Mouse (Mus musculus): ENCODE measurements around the gene Kcne4.

GRCm38 (mm10) chr1:78781899-78782298 is 34.7 kb upstream of the Kcne4 start:
- TF ChIP-seq POLR2A (IDR thresholded peaks at IDR 0.05; ENCODE audit: low read depth, low read length) (no peak), CTCF (IDR thresholded peaks at IDR 0.05; ENCODE audit: extremely low read depth, insufficient read depth, insufficient read length, insufficient replicate concordance) (no peak)
